Mouse (Mus musculus) layer of hippocampus, adult 9-10 months (tissue): ENCODE data around the gene Itga3.

ENCODE experiments used
- DNase-seq: peaks from one replicate; pipeline ENCODE4 v3.0.0; 2022; ENCODE audit warnings: low spot score

Gene Itga3

DNA sequence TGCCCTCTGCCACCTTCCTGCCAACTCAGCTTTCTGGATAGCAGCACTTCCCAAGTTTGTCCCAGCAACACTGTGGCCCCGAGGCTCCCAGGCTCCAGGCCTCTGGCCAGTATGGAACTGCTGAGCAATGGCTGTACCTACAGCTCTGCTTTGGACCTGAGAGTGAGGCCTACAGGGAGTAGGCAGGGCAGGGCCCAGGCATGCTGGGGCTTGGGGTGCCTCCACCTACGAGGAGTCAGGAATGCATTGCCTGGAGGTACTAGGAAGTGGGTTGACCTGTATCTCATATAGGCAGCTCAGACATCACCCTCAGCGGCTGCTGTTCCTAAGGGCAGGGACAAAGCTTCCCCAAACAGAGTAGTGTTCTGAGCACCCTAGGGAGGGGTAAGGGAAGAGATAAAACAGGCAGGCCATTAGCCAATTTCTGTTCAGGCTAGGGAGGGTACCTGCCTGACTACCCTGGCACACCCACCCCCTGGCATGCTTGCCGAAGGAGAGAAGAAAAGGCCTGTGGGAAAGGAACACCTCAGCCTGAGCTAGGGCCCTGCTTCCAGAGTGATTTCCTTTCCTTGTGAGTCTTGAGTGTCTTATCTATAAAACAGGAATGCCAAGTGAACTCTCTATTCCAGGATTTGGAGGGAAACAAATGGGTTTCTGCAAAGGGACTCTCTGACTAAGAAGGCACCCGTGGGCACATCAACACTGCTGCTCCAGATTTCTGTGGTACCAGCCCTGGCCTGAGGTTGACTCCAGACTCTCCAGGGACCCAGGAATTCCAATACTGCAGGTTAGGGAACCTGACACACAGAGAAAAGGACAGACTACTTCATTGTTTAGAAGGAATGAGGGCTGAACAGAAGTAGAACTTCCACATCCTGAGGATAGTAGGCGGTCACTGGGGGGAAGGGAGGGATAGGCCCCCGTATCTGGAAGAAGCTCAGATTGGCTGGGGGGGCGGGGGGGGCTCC lies 6.2 kb downstream of the Itga3 start:
- DNase-seq = no peak

DNA sequence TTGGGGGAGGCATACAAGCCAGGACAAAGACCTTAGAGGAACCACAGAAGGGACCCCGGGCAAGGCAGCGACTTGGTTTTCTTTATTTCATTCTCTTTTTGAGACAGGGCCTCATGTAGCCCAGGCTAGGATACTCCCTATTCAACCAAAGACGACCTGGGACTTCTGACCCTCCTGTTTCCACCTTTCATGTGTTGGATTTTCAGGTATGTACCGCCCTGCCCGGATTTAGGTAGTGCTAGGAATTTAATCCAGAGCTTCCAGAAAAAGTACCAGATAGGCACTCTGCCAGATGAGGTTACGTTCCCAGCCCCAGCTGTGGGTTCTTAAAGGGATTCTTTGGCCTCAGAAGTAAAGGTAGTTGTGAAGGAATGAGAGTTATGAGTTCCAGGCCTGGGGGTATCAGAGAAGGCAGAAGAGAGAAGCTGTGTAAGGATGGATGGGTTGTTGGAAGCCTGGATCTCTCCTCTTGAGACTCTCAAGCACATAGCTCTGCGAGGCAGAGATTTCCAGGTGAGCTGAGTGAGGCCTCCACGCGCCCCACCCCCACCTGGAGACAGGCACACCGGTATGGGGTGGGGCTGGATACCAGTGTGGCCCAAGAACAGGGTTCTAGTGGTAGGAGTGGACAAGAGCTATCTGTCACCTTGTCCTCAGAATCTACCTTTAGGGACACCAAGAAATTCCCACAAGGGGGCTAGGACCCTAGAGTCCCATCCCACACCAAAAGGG lies 7.2 kb downstream of the Itga3 start:
- no peak for DNase-seq

DNA sequence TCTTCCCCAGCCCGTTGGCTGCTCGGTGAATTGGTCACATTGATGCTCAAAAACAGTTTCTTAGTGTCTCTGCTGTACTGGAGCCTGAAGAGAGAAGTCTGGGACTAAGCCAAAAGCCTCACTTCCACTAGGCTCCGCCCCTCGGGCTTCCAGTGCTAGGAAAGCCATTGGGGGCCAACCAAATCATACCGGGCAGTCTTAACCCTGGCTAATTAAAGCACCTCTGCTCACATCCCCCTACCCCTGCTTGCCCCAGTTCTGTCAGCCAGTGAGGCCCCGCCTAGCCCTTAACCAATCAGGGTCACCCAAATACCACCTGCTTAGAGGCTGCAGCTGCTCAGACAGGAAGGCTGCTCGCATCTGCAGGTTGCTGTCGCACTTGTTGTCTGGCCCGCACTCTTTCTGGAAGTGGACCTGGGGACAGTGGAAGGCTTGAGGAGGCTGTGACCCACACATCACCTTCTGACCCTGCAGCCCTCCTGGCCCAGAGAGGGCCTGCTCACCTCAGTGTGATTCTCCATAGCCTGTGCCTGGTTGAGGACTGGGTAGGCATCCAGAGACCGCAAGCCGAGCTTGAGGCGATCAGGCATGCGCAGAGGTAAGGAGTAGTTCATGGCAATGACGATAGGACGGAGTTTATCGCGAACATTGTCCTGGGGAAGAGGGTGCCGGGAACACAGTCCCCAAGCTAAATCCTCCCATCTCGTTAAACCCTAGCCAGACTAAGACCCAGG lies 19.7 kb downstream of the Itga3 start:
- DNase-seq = no peak

DNA sequence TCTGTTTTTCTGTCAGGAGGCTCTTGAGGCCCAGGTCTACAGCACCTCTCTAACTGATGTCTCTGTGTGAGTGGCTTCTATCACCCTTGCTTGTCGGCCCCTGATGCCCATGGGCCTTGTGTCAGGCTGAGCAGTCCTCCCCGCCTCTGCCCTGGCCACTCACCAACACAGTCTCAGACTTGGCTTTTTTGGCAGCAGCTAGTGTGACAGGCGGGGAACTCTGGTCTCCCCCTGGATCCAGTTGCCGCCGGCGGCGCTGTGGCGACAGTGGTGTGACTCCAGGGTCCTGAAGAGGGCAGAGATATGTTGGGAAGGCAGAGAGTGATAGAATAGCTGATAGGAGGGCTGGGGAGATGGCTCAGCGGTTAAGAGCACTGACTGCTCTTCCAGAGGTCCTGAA lies 23.5 kb downstream of the Itga3 start:
- DNase-seq = no peak

DNA sequence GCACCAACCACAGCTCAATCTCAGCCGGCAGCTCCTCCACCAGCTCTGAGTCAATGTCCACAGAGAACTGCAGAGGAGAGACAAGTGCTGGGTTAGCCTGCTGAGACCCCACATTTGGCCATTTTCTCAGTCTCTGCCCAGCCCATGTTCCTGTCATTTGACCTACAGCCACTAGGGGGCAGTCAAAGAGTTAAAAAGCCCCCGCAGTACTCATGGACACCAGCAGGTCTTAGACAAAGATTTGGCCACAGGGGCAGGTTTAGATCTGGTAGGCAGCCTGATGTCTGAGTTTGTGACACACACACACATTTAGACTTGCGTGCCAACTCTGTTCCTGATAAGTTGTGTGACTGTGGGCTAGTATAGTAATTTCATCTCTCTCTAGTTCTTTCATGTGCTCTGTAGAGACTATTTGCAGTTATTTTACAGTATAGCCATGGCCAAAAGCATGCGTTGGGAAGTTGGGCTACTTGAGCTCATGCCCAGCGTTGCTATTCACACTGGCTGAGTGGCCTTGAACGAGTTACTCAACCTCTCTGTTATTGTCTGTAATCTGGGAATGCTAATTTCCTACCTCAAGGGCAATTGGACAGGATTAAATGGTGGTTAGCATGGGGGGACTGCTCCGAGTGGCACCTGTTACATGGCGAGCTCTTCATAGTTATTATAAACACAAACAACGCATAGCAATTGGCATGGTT lies 29.5 kb downstream of the Itga3 start:
- no peak for DNase-seq

DNA sequence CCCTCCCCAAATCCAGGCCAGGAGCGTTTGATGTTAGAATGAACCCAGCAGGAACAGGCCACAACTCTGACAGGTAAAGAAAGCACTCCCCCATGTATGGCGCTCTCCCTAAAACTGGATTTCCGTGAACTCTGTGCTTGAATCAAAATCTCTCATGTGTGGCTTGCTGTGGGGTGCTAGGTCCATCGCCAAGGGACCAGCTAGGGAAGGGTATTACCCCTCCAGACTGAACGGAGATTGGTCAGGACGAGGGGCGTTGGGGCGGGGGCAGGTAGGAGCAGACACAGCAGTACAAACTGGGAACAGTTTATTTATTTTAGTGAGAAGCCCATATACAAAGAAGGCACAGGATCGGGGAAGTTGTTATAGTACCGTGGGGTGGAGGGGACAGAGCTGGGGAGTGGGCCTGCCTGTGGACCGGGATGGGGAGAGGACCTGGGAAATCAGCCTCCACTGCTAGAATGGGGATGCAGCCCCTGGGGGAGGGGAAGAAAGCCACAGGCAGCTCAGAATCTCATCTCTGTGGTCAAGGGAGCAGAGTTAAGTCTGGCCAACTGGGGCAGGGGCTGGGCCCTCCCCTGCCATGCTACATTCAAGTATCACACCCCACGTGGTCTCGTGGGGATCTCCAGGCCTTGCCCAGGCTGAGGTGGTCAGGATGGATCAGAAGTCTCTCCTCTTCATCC lies 32.3 kb downstream of the Itga3 start:
- no peak for DNase-seq

DNA sequence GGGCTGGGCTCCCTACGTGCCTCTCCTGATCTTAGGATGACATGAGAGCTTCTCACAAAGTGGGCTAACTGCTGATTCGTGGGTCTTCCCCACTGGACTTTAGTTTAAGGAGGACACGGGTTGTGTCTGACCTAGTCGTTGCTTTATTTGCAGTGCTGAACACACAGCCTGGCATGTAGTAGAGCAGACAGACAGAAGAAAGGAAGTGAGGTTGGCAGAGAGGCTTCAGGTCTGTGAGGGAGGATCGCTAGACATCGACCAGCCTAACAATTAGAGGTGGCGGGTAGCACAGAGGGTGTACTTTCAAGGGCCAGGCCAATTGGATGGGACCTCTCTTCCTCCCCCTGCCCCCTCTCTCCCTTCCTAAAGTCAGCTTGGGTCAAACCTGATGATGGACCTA lies 33.0 kb downstream of the Itga3 start:
- no peak for DNase-seq

DNA sequence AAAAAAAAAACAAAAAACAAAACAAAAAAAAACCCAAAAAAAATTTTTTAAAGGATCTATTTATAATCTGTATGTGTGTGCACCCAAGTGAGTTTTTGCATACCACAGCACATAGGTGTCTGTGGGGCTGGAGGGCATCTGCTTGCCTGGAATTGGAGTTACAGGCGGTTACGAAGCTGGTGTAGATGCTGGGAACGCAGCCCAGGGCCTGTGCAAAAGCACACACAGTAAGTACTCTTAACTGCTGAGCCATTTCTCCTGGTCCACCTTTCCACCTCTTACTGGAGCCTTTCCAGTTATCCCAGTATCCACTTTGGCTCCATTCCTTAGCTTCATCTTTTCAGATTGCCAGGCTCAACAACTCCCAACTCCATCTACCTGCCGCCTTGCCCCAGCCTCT lies 33.5 kb downstream of the Itga3 start:
- DNase-seq = no peak

DNA sequence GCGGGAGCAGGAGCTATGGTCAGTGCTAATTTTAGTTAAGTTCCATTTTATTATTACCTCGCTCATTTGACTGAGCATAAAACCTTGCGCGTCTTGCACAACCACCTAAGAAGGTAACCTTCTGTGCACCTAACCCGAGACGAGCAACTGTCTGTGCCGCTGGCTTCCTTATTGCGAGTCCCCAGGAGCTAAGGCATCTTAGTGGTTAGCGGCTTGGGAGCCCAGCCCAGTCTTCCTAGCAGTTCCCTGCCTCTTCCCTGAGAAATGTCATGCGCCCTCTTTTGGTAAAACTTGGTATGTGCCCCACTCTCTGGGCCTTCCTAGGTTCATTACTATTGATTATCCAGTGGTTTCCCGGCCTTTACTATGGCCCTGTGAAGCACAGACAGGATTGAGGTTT lies 34.5 kb downstream of the Itga3 start:
- DNase-seq = peak; percentile 87

DNA sequence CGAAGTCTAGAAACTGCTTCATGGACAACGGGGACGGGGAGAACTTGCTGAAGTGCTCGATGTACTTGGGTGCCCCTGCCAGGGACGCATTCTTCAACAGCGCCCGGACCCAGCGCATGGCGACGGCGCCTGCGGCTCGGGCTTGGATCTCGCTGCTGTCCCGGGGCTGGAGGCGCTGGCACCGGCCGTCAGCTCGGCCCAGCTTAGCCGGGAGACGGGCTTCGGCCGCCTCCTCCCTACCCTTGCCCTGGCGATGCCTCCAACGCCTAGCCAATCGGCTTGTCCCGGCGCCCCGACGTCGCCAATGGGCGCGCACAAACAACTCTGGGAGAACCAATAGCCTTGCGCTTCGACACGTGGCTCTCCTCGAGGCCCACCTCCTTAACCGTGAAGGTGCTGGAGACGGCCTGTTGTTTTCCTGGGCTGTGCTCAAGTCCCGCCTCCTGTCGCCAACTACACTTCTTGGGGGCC lies 35.4 kb downstream of the Itga3 start, which contains the start of gene Pdk2:
Gene Pdk2 (minus strand): TSS at position 216 of the 471 bp plus-strand sequence.
- DNase-seq = peak; percentile 86

DNA sequence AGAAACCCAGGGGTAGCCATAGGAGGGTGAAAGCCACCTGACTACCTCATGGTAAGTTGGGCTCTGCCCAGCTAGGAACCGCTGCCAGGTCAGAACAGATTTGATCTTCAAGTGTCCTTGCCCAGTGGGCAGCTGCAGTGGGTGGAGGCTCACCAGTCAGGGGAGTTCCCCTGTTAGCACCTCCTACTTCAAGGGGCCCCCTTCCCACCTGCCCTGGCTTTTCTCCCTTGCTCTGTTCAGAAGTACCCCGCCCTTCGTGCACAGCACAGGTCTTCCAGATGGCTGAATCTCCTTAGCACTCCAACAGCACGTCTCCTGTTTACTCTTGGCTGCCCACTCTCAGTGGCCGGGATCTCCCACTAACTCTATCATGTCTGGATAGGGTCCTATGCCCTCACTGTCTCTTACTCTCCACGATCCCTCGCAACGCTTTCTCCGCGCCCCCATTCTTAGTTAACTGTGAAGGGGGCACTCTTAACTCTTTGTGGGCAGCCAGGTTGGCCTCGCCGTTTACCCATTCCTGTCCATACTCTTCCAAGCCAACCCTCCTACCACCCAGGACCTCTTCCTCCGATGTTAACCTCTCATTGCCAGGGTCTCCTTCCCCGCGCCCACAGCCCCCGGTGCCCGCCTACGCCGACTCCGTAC lies 36.0 kb downstream of the Itga3 start:
- DNase-seq = no peak

DNA sequence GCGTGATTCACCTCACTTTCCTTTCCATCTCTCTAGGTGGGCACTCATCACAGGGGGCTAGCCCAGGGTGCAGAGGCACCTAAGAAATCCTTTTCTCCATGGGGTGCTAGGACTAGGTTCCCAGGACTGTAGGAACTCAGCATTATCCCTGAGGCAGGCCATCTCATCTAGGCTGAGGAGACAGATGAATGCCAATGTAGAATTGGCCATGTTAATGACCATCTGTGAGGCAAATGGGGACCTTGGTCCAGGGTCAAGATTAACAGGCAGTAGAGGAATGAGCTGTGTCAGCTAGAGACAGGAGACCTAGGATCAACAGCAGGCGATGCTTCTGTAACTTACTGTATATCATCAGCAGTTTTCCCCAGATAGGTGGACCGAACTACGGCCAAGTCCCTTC lies 36.8 kb downstream of the Itga3 start:
- DNase-seq = no peak

DNA sequence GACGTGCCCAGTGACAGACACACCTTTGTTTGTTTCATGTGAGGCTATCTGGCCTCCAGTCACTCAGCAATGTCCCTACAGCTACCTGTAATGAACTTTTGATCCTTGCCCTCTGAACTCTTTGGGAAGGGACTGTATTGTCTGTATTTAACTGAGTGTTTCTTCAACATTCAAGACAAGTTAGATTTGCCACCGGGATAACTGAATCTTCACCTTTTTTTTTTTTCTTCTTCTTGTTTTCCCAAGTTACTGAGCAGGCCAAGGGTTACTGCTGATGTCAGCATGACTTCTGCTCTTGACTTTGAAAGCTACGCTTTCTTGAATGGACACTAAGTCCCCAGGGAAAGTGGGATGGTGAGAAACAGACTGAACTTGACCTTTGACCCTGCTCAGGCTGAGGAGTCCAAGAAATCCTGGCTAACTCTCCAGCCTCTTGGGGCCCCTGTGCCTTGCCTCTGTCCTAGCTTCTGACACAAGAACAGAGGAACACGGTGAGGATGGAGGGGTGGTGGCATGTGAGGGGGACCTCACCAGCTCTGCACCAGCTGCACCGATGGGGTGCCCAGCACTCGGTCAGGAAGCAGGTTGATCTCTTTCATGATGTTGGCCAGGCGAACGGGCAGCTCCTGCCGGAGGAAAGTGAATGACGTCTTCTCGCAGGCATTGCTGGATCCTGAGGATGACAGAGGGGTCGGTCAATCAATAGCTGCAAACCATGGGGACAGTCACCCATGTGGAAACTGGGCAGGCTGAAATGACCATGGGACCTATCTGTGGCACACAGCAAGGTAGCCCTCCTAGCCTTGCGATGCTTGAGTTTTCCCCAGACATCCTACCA lies 37.6 kb downstream of the Itga3 start:
- DNase-seq = no peak

DNA sequence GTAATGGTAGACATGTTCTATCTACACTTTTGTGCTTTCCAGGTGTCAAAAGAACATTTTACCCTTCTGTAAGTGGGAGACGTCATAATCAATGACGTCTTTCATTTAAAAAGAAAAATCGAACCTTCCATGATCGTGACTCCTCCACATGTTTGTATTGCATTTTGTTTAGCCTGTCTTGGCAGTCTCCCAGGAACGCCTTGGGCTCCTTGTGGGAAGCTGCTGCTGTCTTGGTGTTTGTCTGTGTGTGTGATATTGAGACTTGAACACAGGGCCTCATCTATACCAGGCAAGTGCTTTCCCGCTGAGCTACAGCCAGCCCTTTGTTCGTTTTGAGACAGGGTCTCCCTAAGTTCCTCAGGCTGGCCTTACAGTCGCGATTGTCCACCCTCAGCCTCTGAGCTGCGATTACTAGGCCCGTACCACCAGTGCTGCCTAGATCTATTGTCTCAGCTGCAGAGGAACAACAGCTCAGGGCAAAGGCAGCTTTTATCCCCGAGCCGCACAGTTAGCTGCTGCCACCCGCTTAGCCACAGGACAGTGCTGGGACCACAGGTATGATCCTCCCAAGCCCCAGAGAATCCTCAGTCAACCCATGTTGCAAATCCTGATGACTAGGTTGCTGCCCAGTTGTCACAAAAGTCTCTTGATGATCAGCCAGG lies 38.3 kb downstream of the Itga3 start:
- no peak for DNase-seq

DNA sequence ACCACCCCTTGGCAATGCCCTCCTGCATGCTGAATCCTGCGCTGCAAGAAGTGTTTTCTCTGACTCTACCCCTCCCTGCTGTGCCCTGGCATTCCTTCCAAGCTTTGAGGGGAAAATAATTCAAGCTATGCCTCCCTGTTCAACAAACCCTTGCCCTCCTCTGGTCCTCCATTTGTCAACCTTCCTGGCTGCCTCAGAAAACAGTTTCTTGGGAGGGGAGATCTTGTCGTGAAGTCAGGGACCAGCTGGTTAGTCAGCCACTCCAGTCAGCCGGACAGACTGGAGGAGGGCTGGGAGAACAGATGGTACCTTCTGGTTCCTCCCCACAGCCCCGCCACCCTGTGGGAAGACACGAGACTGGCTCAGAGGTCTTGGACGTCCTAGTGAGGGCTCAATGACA lies 39.3 kb downstream of the Itga3 start:
- no peak for DNase-seq

DNA sequence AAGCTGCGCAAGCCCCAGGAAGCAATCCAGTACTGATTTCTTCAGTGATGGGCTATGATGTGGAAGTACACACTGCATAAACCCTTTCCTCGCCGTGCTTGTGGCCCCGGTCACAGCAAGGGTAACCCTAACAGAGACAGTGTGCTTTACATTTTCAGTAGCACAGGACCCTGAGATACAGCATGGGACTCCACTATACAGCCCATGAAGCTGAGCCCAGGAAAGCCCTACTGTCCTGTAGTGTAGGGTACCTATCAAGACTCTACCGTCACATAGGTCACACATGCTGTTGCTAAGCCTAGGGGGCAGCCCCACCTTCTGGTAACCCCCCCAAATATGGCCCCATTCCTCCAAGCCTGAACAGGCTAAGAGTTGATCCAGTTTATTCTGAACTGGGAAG lies 40.1 kb downstream of the Itga3 start:
- no peak for DNase-seq

DNA sequence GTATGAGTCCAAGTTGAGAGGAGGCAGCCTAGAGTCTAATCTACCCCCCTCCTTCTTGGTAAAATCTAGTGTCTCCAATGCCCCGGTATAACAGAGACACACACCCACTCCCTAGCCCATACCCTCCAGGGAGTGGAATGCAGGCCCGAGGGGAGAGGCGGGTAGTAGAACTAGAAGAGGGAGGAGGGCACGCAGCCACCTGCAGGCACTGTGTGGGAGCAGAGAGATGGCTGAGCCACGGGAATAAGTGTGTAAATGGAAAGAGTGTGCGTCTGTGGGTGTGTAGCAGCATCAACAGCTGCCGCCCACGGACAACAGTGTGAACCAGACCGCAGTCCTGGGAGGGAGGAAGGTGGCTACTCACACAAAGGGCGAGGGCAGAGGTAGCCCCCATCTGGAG lies 41.7 kb downstream of the Itga3 start:
- DNase-seq = no peak

DNA sequence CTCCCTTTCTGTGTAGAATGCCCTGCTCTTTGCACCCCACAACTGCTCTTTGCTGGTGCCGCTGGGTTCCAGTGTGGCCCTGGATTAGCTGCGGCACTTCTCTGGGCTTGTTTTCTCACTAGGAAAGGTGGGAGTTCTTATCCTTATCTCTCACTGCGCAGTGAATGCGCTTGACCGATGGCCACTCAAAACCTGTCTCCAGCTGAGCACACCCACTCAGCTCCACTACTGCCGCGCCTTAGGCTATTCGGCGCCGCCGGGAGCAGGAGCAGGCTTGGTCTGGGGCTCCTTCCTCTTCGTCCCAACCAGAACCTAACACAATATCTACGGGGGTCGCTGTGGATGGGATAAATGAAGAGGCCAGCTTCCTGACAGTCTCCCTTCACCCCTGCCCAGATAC lies 43.0 kb downstream of the Itga3 start:
- DNase-seq = no peak

DNA sequence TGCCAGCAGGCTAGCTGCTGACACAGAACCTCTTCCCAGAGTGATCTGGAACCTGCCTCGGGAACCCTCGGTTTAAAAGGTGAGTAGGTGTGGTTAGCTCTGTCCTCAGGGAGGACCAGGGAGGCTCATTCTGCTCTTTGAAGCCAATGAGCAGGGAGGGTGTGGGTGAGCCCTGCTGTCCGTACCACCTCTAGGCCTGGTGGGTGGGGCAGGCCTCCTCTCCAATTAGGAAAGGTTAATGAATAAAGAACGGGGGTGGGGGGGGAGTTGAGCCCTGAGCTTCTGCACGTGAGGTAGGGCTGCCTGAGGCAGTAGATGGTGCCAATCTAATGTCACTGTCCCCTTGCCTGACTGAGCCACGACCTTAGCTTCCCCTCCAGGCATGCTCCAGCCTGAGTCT lies 43.7 kb downstream of the Itga3 start:
- DNase-seq = no peak
